Mouse (Mus musculus) hematopoietic stem cell, adult 5-6 weeks (primary cell): ENCODE data around the gene Ndufaf3. TPM values are rescaled to one million over a fixed set of nuclear protein-coding genes. Genes with fewer than 3 reads are reported as not detected.

Experiments used
- ATAC-seq, 2 experiments: fragments of 125-278 bp in 1 of 2; replicated peaks in 1 of 2; 2 replicates each; pipeline ENCODE4 v1.8.0; 2016 to 2017; ENCODE audit warnings: inconsistent platforms in 2 of 2, mild to moderate bottlenecking in 2 of 2, moderate number of reproducible peaks in 2 of 2, low read depth in 1 of 2, moderate TSS enrichment in 1 of 2; ENCODE audit not compliant: low FRiP score in 2 of 2, poor library complexity in 2 of 2, severe bottlenecking in 2 of 2, insufficient read depth in 1 of 2, low TSS enrichment in 1 of 2
- total RNA-seq: library from RNA; stranded (forward); fragments of 172-1452, 232-1000 nt; gene quantifications from 2 replicates; pipeline ENCODE4 v1.2.3, GENCODE M21; 2017

Gene Ndufaf3
- total RNA-seq, 1 experiment from 2014 or later = 15.9 TPM

GRCm38 (mm10) chr9:108575321-108576297, 8.4 kb upstream of the Ndufaf3 start:
- no peak for ATAC-seq

GRCm38 (mm10) chr9:108574921-108575320, 7.7 kb upstream of the Ndufaf3 start:
- no peak for ATAC-seq

DNA sequence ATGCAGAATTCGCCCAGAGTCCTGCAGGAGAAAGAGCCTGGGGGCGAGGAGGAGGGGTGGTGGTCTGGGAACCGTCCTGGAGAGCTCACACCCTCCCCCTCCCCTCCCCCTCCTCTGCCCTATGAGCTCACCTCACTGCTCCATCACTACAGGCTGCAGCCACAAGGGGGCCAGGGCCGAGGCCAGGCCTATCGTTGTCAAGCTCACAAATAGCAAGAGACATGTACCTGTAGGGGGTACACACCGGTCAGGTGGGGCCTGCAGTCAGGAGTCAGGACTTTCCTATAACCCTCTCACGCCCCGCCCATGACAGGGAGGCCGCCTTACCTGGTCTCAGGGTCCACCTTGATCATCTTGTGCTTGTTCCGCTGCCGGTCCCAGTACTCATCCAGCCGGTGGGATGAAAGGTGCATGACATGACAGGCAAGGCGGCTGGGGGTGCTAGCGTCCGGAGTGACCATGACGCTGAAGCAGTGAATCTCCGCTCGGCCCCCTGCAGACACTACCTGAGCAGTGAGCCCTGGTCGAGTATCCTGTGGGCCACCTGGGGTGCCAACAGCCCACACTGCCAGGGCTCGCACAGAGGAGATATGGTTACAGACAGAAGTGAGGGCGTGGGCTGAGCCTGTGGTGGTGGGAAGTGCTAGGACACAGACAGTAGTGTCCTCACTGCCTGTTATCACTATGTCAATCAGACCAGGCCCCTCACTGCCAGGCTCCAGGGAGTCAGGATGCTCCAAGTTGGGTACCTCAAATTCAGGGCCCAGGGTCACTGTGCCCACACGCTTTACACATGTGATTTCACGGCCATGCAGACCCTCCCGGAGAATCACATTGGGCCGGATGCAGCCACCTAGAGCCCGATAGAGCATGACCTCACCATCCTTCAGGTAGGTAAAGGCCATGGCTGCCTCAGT, 6.8 kb upstream of the Ndufaf3 start:
- ATAC-seq = no peak

GRCm38 (mm10) chr9:108572321-108572720, 5.1 kb upstream of the Ndufaf3 start:
- no peak for ATAC-seq

- no peak for ATAC-seq
These were observed 4.3 kb upstream of the Ndufaf3 start for GRCm38 (mm10) chr9:108571401-108571973.

DNA sequence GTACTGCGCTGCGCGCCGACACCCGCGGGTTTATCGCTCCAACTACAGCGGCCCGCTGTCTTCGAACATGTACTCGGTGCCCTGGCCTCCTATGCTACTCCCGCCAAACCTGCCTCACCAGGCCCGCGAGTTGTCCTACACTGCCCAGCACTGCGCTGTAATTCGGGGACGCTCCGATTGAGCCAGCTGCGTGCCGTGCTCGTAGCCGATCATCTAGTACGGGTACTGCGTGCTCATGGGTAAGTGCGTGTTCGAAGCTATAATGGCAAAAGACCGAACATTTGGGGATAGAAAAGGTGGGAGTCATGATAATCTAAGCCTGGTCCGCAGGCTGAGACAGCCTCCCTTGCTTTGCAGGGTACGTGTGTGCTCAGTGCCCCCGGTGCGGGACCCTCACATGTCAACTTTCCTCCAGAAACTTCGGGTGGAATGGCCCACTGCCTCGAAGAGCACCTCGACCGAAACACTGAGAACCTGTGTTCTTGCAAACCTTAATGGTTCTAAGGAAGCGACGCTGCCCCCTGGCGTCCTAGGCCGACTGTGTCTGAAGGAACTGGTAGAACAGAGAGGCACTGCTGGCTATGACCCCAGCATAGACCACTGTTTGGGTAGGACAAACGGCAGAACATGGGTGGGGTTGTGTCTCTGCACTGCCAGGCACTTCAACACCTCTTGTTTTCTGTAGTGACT, 3.1 kb upstream of the Ndufaf3 start:
- 0 out of 4 replicates have a peak, but pooled peaks have one; percentile 13 to 23 for ATAC-seq

- peak; percentile 22 to 34 for ATAC-seq
These were observed 2.4 kb upstream of the Ndufaf3 start, which contains the start of gene Dalrd3 for GRCm38 (mm10) chr9:108569381-108570206. Gene Dalrd3, plus strand, starts transcription at chr9:108569886.

DNA sequence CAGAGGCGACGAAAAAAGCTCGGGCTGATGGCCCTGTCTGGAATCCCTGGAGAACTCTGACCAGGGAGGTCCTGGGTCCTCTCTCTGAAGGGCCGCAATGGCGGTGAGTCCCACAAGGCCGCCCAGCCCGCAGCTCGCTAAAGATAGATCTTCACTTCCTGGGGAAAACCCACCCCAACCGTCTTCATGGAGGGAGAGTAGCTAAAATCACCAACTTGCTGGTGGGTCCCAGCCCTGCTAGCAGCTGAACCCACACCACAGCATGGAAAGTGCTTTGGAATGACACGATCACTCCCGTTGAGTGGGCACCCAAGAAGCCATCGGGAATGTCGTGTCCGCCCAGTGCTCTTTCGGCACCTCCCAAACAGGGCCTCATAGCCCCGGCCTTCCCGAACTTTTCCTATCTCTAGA, 1.3 kb upstream of the Ndufaf3 start:
- no peak for ATAC-seq

DNA sequence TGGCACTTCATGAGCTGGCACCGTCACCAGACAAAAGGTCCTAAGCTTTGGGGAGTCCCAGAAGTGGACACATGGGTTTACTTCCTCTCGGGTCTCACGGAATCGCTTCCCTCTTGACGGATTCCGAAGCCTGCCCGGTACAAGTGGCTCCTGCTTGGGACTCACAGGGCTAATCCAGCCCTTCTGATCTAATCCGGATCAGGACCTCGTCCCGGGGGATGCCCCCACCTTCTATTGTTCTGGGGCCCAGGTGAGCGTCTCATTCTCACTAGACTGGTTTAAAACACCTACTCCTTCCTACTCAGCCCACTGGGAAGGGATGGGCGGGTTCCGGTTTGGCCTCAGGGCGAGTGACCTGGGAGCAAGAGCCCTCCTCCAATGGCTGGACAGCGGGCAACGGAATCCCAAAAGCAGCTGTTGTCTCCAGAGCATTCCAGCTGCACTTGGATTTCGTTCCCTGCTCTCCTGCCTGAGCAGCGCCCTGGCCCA, 741 bp upstream of the Ndufaf3 start:
- ATAC-seq = no peak

DNA sequence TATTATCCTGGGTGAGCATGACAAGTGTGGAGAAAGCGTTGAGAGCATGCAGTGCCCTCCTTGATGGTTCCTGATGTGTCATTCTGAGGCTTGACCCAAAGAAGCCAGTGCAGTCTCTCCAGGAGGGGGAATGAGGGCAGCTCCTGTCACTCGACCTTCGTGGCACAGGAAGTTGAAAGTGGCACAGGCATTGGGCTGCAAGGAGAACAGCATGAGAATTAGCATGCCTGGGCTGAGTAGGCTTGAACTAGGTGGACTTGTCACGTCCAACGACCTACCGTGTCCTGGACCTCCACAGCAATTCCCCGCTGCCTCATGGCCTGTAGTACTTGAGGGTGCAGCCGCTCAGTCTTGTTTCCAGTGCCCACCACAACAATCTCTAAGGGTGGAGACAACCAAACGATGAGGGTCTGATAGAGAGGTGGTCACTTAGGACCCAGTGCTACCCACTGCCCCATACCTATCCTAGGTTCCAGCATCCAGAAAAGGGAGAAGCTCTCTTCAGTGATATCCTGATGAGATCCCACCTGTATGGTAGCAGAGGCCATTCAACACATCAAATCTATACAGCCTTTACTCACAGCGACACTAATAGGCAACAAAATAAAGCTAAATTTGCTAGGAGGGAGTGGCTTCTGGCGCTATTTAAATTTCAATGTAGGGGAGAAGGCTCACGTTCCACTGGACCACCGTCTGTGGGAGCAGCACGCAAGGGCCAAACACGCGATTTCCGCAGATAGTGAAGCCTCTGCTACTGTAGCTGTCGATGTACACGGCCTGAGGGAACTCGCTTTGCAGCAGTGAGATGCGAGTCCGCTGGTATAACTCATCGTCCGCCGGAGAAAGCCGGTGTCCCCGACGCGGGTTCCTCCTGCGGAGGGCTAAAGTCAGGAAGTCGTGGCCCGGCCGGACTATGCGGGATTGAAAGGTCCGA, 1.1 kb downstream of the Ndufaf3 start:
- ATAC-seq = peak in 1 of 2 experiments; percentile 0; a peak in 1 of 4 replicates

GRCm38 (mm10) chr9:108564131-108564530, 3.1 kb downstream of the Ndufaf3 start:
- no peak for ATAC-seq

GRCm38 (mm10) chr9:108563671-108564070, 3.6 kb downstream of the Ndufaf3 start:
- ATAC-seq = no peak

- ATAC-seq = peak; percentile 98 to 99
These were observed 6.9 kb downstream of the Ndufaf3 start, which contains the start of gene Impdh2 for GRCm38 (mm10) chr9:108560227-108560841. Gene Impdh2, plus strand, starts transcription at chr9:108560286.

GRCm38 (mm10) chr9:108559169-108559568, 8.1 kb downstream of the Ndufaf3 start:
- no peak for ATAC-seq

DNA sequence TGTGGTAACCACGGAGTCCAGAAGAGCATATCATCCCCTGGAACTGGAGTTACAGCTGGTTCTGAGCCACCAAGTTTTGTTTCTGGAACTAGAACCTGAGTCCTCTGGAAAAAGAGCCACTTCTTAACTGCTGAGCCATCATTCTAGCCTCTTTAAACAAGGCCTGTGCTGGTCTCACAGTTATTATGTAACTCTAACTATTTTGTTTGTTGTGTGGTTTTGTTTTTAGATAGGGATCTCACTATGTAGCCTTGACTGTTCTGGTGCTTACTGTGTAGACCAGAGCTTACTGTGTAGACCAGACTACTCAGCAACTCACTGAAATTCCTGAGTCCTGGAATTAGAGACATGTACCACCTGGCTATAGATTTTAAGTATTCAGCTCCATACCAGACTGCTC, 20.4 kb downstream of the Ndufaf3 start:
- ATAC-seq = no peak
